Mouse (Mus musculus) embryonic facial prominence, embryonic 13.5 days (tissue): Measurements from ENCODE around the gene Selenos. TPM values are rescaled to one million over a fixed set of nuclear protein-coding genes. Genes with fewer than 3 reads are reported as not detected.
A peak's percentile ranks its signal among the peaks of the same experiment; 100 is the strongest.
"Not testable (repeated sequence)": the region's sequence is repeated elsewhere in the genome, so short reads cannot be mapped to it uniquely, and the experiment has no call there.

Experiments
- ATAC-seq: fragments of 200-750 bp; cut with Nextera tagmentation; 2 replicates; pipeline ENCODE4 v1.8.0; 2017; ENCODE audit warnings: low read depth; ENCODE audit not compliant: insufficient number of reproducible peaks, insufficient read depth, low FRiP score, low TSS enrichment
- H3K27ac ChIP-seq: fragments of 300-500 bp; sonication (generic); 2 replicates; pipeline ENCODE4 v1.5.1; 2015; ENCODE audit warnings: moderate library complexity, mild to moderate bottlenecking, inconsistent platforms
- H3K27me3 ChIP-seq: fragments of 300-500 bp; sonication (generic); 2 replicates; pipeline ENCODE4 v1.6.1; 2015; ENCODE audit warnings: mild to moderate bottlenecking, inconsistent platforms
- H3K36me3 ChIP-seq: fragments of 300-500 bp; sonication (generic); 2 replicates; pipeline ENCODE4 v1.6.1; 2015; ENCODE audit warnings: mild to moderate bottlenecking, inconsistent platforms
- H3K4me1 ChIP-seq: fragments of 300-500 bp; sonication (generic); 2 replicates; pipeline ENCODE4 v1.6.1; 2015; ENCODE audit warnings: inconsistent platforms
- H3K4me2 ChIP-seq: fragments of 300-500 bp; sonication (generic); 2 replicates; pipeline ENCODE4 v1.6.1; 2015; ENCODE audit warnings: moderate library complexity, mild to moderate bottlenecking, inconsistent platforms
- H3K4me3 ChIP-seq: fragments of 300-500 bp; sonication (generic); 2 replicates; pipeline ENCODE4 v1.5.1; 2015; ENCODE audit warnings: mild to moderate bottlenecking, inconsistent platforms
- H3K9ac ChIP-seq: fragments of 300-500 bp; sonication (generic); 2 replicates; pipeline ENCODE4 v1.6.1; 2015; ENCODE audit warnings: mild to moderate bottlenecking, inconsistent platforms
- H3K9me3 ChIP-seq: fragments of 300-500 bp; sonication (generic); 2 replicates; pipeline ENCODE4 v1.6.1; 2016; ENCODE audit warnings: inconsistent platforms
- WGBS: fragments of 180-500 bp; shearing (Covaris S2); methylation state at CpG from one replicate; pipeline ENCODE4 v1.1.7; 2015; ENCODE audit warnings: mixed read lengths; 5-methylcytosine and 5-hydroxymethylcytosine counted together
- polyA plus RNA-seq: library from polyadenylated mRNA; unstranded; fragments of >200 nt; fragmentation: Nextera tagmentation; extraction: Ambion mirVana; gene quantifications from 2 replicates; pipeline ENCODE4 v1.2.1, GENCODE M21; 2015

Selenos gene
- polyA plus RNA-seq, 1 experiment from 2014 or later, result 111 TPM

DNA sequence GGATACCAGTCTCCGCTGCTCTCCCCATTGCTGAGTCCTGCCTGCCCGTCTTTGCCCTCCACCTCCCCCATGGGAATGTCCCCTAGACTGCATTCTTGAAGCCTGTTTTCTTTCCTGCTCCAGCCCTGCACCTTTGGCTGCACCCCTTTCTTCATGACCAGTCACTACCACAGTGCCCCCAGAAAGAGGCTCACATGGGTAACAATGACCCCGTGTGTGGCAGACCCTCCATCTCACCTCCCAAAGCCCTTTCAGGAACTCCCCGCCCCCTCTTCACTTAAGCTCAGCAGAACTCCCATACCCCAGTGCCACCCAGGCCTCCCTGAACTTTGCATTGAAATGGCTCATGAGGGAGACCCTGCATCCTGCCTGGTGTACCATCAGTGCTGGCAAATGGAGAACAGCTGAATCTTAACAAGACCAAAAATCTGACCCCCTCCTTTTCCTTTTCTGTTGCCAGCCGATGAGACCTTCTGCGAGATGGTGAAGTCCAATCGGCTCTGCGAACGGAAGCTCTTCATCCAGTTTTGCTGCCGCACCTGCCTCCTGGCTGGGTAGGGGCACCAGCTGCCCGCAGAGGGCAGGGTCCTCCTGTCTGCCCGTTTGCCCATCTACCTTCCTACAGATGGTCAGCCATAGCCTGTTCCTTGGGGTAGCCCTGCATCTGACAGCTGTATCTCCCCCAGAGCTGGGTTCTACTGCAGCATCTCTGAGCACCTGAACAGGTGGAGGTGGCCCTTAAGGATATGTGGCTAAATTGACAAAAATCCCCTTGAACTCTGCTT lies 30.8 kb upstream of the Selenos start:
- Histone ChIP-seq H3K4me2 (no peak overlapping the region), H3K9me3 (0 out of 2 replicates have a peak, but pooled peaks cover 3% of the 10 kb centered on the region), H3K4me1 (peaks cover 29% of the 10 kb centered on the region), H3K4me3 (no peak overlapping the region), H3K27me3 (peaks cover 44% of the 10 kb centered on the region), H3K27ac (no peak overlapping the region), H3K36me3 (no peaks in the 10 kb centered on the region), H3K9ac (no peak overlapping the region)
- ATAC-seq, result no peak
- WGBS, result 86% methylated on average over 12 of the region's 12 CpGs

DNA sequence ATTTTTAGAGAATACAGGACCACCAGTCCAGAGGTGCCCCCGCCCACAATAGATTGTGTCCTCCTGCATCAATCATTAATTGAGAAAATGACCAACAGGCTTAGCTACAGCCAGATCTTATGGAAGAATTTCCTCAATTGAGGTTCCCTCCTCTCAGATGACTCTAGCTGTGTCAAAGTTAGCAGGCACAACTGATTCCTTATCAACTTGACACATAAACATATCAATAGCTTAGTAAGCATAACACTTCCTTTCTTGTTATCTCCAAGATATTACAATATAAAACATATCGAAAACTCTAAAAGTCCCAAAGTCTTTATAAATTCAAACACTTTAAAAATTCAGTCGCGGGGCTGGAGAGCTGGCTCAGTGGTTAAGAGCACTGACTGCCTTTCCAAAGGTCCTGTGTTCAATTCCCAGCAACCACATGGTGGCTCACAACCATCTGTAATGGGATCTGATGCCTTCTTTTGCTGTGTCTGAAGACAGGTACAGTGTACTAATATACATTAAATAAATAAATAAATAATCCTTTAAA lies 25.4 kb upstream of the Selenos start:
- Histone ChIP-seq H3K27me3 (0 out of 2 replicates have a peak, but pooled peaks cover under 1% of the 10 kb centered on the region), H3K4me1 (no peaks in the 10 kb centered on the region), H3K9ac (no peak overlapping the region), H3K36me3 (no peaks in the 10 kb centered on the region), H3K27ac (no peak overlapping the region), H3K4me3 (no peak overlapping the region), H3K9me3 (0 out of 2 replicates have a peak, but pooled peaks cover 3% of the 10 kb centered on the region), H3K4me2 (no peak overlapping the region)
- no peak for ATAC-seq
- WGBS, result 84% methylated on average over 4 of the region's 4 CpGs

- H3K4me2 ChIP-seq, H3K9ac ChIP-seq, H3K9me3 ChIP-seq, H3K27me3 ChIP-seq, ATAC-seq, H3K36me3 ChIP-seq, H3K4me1 ChIP-seq, H3K4me3 ChIP-seq, H3K27ac ChIP-seq: not testable (repeated sequence)
- 13% methylated on average over 2 of the region's 2 CpGs for WGBS
Observed at GRCm38 (mm10) chr7:66055356-66055755, 24.1 kb upstream of the Selenos start.

GRCm38 (mm10) chr7:66058703-66059102 lies 20.7 kb upstream of the Selenos start, which contains the start of gene Snrpa1:
Gene Snrpa1, plus strand, starts transcription at chr7:66059003.
- Histone ChIP-seq H3K4me2 (peak within 1 kb of the TSS; percentile 90), H3K4me3 (peak within 1 kb of the TSS; percentile 96), H3K36me3 (peaks cover 16% of the 10 kb centered on the region), H3K9me3 (no peaks in the 10 kb centered on the region), H3K9ac (peak within 1 kb of the TSS; percentile 98), H3K27ac (no peak within 1 kb of the TSS), H3K27me3 (no peaks in the 10 kb centered on the region), H3K4me1 (peaks cover 20% of the 10 kb centered on the region)
- no peak for ATAC-seq
- WGBS, result 77% methylated on average over 1 of the region's 1 CpGs

- H3K9ac ChIP-seq, result peak overlapping the region; percentile 98
- peak overlapping the region; percentile 96 for H3K4me3 ChIP-seq
- no peaks in the 10 kb centered on the region for H3K9me3 ChIP-seq
- peak overlapping the region; percentile 71 for H3K27ac ChIP-seq
- peaks cover 20% of the 10 kb centered on the region for H3K4me1 ChIP-seq
- WGBS, result under 1% methylated on average over 64 of the region's 64 CpGs
- peaks cover 29% of the 10 kb centered on the region for H3K36me3 ChIP-seq
- peak overlapping the region; percentile 90 for H3K4me2 ChIP-seq
- no peaks in the 10 kb centered on the region for H3K27me3 ChIP-seq
- ATAC-seq, result peak; percentile 88
Observed at GRCm38 (mm10) chr7:66060066-66060956, 19.1 kb upstream of the Selenos start.

DNA sequence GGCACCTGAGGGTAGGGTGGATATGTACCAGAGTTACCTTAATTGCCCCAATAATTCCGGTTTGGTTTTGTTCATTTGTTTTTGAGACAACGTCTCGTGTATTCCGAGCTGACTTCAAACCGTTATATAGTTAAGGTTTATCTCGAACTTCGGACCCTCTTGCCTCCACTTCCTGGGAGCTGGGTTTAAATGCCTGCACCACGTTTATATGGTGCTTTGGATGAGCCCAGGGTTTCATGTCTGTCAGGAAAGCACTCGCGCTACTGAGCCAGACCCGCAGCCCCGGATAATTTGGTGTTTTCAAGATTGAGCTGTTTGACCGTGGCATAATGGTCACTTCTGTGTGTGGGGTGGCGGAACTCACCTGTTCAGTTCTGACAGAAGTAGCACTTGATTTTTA lies 18.4 kb upstream of the Selenos start:
- H3K9me3 ChIP-seq, result no peaks in the 10 kb centered on the region
- ATAC-seq, result no peak
- H3K4me2 ChIP-seq, result peak overlapping the region; percentile 90
- peak overlapping the region; percentile 98 for H3K9ac ChIP-seq
- H3K27ac ChIP-seq, result no peak overlapping the region; the same call in 1 of the 2 replicates
- H3K4me1 ChIP-seq, result peaks cover 20% of the 10 kb centered on the region
- WGBS, result 1% methylated on average over 14 of the region's 14 CpGs
- no peaks in the 10 kb centered on the region for H3K27me3 ChIP-seq
- peaks cover 35% of the 10 kb centered on the region for H3K36me3 ChIP-seq
- H3K4me3 ChIP-seq, result peak overlapping the region; percentile 96

- no peak overlapping the region for H3K4me3 ChIP-seq
- peaks cover 12% of the 10 kb centered on the region for H3K4me1 ChIP-seq
- H3K9me3 ChIP-seq, result no peaks in the 10 kb centered on the region
- peaks cover 56% of the 10 kb centered on the region for H3K36me3 ChIP-seq
- 79% methylated on average over 2 of the region's 2 CpGs for WGBS
- no peak overlapping the region for H3K27ac ChIP-seq
- no peaks in the 10 kb centered on the region for H3K27me3 ChIP-seq
- no peak overlapping the region for H3K9ac ChIP-seq
- no peak for ATAC-seq
- no peak overlapping the region for H3K4me2 ChIP-seq
Observed at GRCm38 (mm10) chr7:66076411-66076810, 3.0 kb upstream of the Selenos start.

DNA sequence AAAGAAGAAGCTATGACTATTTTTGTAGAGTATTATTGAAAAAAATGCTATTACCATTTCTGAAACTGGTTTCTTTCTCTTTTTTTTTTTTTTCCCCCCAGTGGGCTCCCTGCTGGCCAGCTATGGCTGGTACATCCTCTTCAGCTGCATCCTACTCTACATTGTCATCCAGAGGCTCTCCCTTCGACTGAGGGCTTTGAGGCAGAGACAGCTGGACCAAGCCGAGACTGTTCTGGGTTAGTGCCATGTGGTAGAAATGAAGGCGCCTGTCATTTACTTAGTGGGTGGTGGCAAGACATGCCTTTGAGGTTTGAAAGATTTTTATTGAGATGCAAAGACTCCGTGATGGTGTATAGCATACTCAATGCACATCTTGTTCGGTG lies 773 bp downstream of the Selenos start:
- 20% methylated on average over 5 of the region's 5 CpGs for WGBS
- peaks cover 17% of the 10 kb centered on the region for H3K4me1 ChIP-seq
- H3K27ac ChIP-seq, result peak overlapping the region; percentile 82; the same call in 1 of the 2 replicates
- H3K27me3 ChIP-seq, result no peaks in the 10 kb centered on the region
- ATAC-seq, result no peak
- H3K4me2 ChIP-seq, result peak overlapping the region; percentile 68
- peak overlapping the region; percentile 84 for H3K4me3 ChIP-seq
- H3K36me3 ChIP-seq, result peaks cover 56% of the 10 kb centered on the region
- H3K9me3 ChIP-seq, result no peaks in the 10 kb centered on the region
- H3K9ac ChIP-seq, result peak overlapping the region; percentile 85

DNA sequence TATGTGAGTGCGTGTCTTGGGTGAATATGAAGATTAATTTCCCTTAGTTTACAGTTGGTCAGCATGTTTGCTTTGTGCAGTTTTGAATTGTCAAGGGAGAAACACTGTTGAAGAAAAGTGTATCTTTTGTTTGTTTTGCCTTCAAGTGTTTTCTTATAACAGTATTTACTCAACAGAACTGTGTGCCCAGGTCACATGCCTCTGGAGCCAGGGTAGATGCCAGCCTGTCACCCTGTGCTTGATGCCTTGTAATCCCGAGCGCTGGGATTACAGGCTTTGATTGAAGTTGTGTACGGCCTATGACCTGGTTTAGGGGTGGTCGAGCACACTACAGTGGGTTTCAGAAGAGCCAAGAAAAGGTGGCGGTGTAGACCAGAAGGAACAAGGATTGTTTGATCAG lies 4.3 kb downstream of the Selenos start:
- no peaks in the 10 kb centered on the region for H3K9me3 ChIP-seq
- H3K27me3 ChIP-seq, result no peaks in the 10 kb centered on the region
- no peak overlapping the region for H3K4me2 ChIP-seq
- H3K27ac ChIP-seq, result no peak overlapping the region
- H3K36me3 ChIP-seq, result peaks cover 73% of the 10 kb centered on the region
- H3K4me1 ChIP-seq, result peaks cover 17% of the 10 kb centered on the region
- no peak overlapping the region for H3K4me3 ChIP-seq
- 85% methylated on average over 6 of the region's 6 CpGs for WGBS
- no peak for ATAC-seq
- H3K9ac ChIP-seq, result no peak overlapping the region

DNA sequence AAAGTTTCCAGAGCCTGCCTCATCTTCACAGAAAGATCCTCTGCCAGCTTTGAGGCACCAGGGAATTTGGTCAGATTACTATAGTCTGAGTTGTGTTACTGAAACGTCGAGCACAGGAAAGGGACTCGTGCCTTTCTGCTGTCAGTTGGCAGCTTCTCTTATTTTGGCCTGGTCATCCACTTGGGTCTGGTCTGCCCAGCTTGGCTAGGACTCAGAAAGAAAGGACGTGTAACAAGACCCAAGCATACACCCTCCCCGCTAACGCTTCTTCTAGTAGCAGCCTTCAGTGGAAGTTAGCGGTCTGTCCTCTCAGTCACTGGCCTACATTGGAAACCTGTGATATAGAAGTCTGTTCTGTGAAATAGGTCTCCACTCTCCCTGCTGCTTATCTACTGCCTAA lies 5.1 kb downstream of the Selenos start:
- no peaks in the 10 kb centered on the region for H3K27me3 ChIP-seq
- no peak overlapping the region for H3K4me3 ChIP-seq
- H3K4me1 ChIP-seq, result peaks cover 17% of the 10 kb centered on the region
- ATAC-seq, result no peak
- no peak overlapping the region for H3K9ac ChIP-seq
- H3K36me3 ChIP-seq, result peaks cover 80% of the 10 kb centered on the region
- WGBS, result 83% methylated on average over 7 of the region's 7 CpGs
- no peak overlapping the region for H3K27ac ChIP-seq
- H3K9me3 ChIP-seq, result no peaks in the 10 kb centered on the region
- no peak overlapping the region for H3K4me2 ChIP-seq

- H3K4me1 ChIP-seq, result no peaks in the 10 kb centered on the region
- H3K27ac ChIP-seq, result no peak overlapping the region
- no peak for ATAC-seq
- no peaks in the 10 kb centered on the region for H3K27me3 ChIP-seq
- H3K4me3 ChIP-seq, result no peak overlapping the region
- no peak overlapping the region for H3K9ac ChIP-seq
- 89% methylated on average over 4 of the region's 4 CpGs for WGBS
- H3K4me2 ChIP-seq, result no peak overlapping the region
- H3K9me3 ChIP-seq, result no peaks in the 10 kb centered on the region
- H3K36me3 ChIP-seq, result peaks cover 95% of the 10 kb centered on the region
Observed at GRCm38 (mm10) chr7:66087652-66088051, 8.2 kb downstream of the Selenos start.
